Mouse (Mus musculus) stomach, postnatal 0 days (tissue): ENCODE data around the gene Fcer1g.

Source experiments
- CTCF ChIP-seq: IDR thresholded peaks from 2 replicates; pipeline ENCODE4 v1.5.1; 2016; ENCODE audit warnings: antibody characterized with exemption, low read depth, mild to moderate bottlenecking, moderate library complexity
- EP300 ChIP-seq: optimal IDR thresholded peaks from 2 replicates; pipeline ENCODE3; 2016; ENCODE audit warnings: antibody characterized with exemption

DNA sequence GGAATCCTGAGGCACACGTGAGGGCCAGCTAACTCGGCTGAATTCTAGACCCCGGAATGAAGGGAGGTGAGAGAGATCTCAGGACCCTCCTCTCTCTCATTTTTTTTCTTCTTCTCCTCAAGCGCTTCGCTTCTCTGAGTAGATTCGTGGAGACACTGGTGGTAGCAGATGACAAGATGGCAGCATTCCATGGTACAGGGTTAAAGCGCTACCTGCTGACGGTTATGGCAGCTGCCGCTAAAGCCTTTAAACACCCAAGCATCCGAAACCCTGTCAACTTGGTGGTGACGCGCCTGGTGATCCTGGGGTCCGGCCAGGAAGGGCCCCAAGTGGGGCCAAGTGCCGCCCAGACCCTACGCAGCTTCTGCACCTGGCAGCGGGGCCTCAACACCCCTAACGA is 18.2 kb upstream of the Fcer1g start:
- TF ChIP-seq CTCF: no peak
- no peak for TF ChIP-seq EP300
